ENCODE assay signal across 9 mouse cellular contexts in genomic region chr16:33916473-33917251, GRCm38 (mm10). TPM values are rescaled to one million over a fixed set of nuclear protein-coding genes. Genes with fewer than 3 reads are reported as not detected.
DNase-seq lines count a peak whose midpoint lies in the region; ATAC-seq and TF ChIP-seq lines count a peak whose summit lies in the region.
"Had no signal": no experiment of that assay in that cellular context is flagged by ENCODE, and none has a peak within 500 bp of the region (broad histone marks: within the 10 kb centered on the region; RNA-seq: fewer than 3 reads in every experiment).

No protein-coding gene starts in this region.

- no peaks in the 10 kb centered on the region for H3K36me3 ChIP-seq in forebrain, embryonic 14.5 days (ENCODE audit: control insufficient read depth, insufficient read depth, low read length)
- H3K36me3 ChIP-seq in midbrain, postnatal 0 days (ENCODE audit: insufficient read depth, low read length): no peaks in the 10 kb centered on the region

- H3K9ac ChIP-seq in forebrain, embryonic 14.5 days (ENCODE audit: low read length): no peak overlapping the region
- no peak overlapping the region for H3K9ac ChIP-seq in midbrain, postnatal 0 days (replicated peaks; ENCODE audit: low read length, poor library complexity, severe bottlenecking)

- H3K4me3 ChIP-seq in forebrain, embryonic 14.5 days (ENCODE audit: low read depth, low read length): no peak overlapping the region
- no peak overlapping the region for H3K4me3 ChIP-seq in midbrain, postnatal 0 days (ENCODE audit: low read depth, low read length)
- H3K4me3 ChIP-seq: megakaryocyte, embryonic 14.5 days had no signal

- H3K4me2 ChIP-seq in forebrain, embryonic 14.5 days (ENCODE audit: low read length): no peak overlapping the region
- no peak overlapping the region for H3K4me2 ChIP-seq in midbrain, postnatal 0 days (ENCODE audit: low read depth, low read length, poor library complexity, severe bottlenecking)

- 65% methylated on average over 12 of the region's 12 CpGs for WGBS in forebrain, embryonic 14.5 days
- WGBS in midbrain, postnatal 0 days: 63% methylated on average over 12 of the region's 12 CpGs

- H3K27ac ChIP-seq in forebrain, embryonic 14.5 days (ENCODE audit: low read depth, low read length): no peak overlapping the region
- H3K27ac ChIP-seq in midbrain, postnatal 0 days (ENCODE audit: low read depth, low read length): no peak overlapping the region

- no peaks in the 10 kb centered on the region for H3K27me3 ChIP-seq in forebrain, embryonic 14.5 days (replicated peaks; ENCODE audit: control insufficient read depth, insufficient read depth, low read length)
- H3K27me3 ChIP-seq in midbrain, postnatal 0 days (ENCODE audit: insufficient read depth, low read length): no peaks in the 10 kb centered on the region

- TF ChIP-seq CTCF in midbrain, postnatal 0 days (IDR thresholded peaks at IDR 0.05): no peak

- DNase-seq in Muller cell, postnatal 12 days (ENCODE audit: inconsistent ontology term): peak; percentile 99
- peak; percentile 93 for DNase-seq in adrenal gland, postnatal 10 days
- DNase-seq in forebrain, embryonic 14.5 days (ENCODE audit: low spot score): peak; percentile 35
- DNase-seq in heart, postnatal 4 days: peak; percentile 86
- peak; percentile 26 for DNase-seq in liver
- DNase-seq in midbrain, postnatal 0 days (ENCODE audit: low spot score): peak; percentile 84
- no peak for DNase-seq in yolk sac, embryonic 10.5 days (ENCODE audit: low spot score)

- H3K4me1 ChIP-seq in forebrain, embryonic 14.5 days (ENCODE audit: control insufficient read depth, insufficient read depth, low read length): no peaks in the 10 kb centered on the region
- H3K4me1 ChIP-seq in midbrain, postnatal 0 days (ENCODE audit: insufficient read depth, low read length): no peaks in the 10 kb centered on the region

- ATAC-seq in forebrain, embryonic 14.5 days: peak; percentile 44; the same call in 1 of the 2 replicates
- peak; percentile 81 for ATAC-seq in midbrain, postnatal 0 days (ENCODE audit: low FRiP score)
- no peak for ATAC-seq in megakaryocyte-erythroid progenitor cell, adult 5-6 weeks (replicated peaks; ENCODE audit: low FRiP score, low TSS enrichment, poor library complexity, severe bottlenecking)

- no peaks in the 10 kb centered on the region for H3K9me3 ChIP-seq in forebrain, embryonic 14.5 days (replicated peaks; ENCODE audit: control insufficient read depth, low read length)
- no peaks in the 10 kb centered on the region for H3K9me3 ChIP-seq in midbrain, postnatal 0 days (ENCODE audit: low read length)

RNA-seq across cellular contexts. Expression of gene Umps, which starts 50.2 kb away (rescaled TPM):
- 10 to 100 TPM; 31.9 to 36.4 TPM for total RNA-seq in adrenal gland, postnatal 10 days (2021)
- polyA plus RNA-seq in forebrain, embryonic 14.5 days (2014; fragmentation: Nextera tagmentation; extraction: Ambion mirVana): 35.1 and 39.6 TPM in 2 replicates
- 10 to 100 TPM; 17.0 to 18.1 TPM for total RNA-seq in heart, postnatal 4 days (2021)
- 18.4 and 19.8 TPM in 2 replicates for total RNA-seq in midbrain, postnatal 0 days (2014; rRNA removed)
- polyA plus RNA-seq in midbrain, postnatal 0 days (2015; fragmentation: Nextera tagmentation; extraction: Ambion mirVana): 22.2 and 22.5 TPM in 2 replicates
- total RNA-seq in megakaryocyte-erythroid progenitor cell, adult 5-6 weeks (2014; fragmentation: Nextera tagmentation): 62.4 and 69.3 TPM in 2 replicates
- total RNA-seq in megakaryocyte-erythroid progenitor cell, adult 5-6 weeks (2017): 99.2 and 104 TPM in 2 replicates
